Mouse (Mus musculus): ENCODE measurements around the gene Exosc2. TPM values are rescaled to one million over a fixed set of nuclear protein-coding genes. Genes with fewer than 3 reads are reported as not detected.

Exosc2 gene
- 14.9 and 16.0 TPM in 2 replicates for polyA plus RNA-seq (2012; rRNA removed)

GRCm38 (mm10) chr2:31670551-31671035 lies at the start of gene Exosc2:
Gene Exosc2 (plus strand): TSS chr2:31670715.

DNA sequence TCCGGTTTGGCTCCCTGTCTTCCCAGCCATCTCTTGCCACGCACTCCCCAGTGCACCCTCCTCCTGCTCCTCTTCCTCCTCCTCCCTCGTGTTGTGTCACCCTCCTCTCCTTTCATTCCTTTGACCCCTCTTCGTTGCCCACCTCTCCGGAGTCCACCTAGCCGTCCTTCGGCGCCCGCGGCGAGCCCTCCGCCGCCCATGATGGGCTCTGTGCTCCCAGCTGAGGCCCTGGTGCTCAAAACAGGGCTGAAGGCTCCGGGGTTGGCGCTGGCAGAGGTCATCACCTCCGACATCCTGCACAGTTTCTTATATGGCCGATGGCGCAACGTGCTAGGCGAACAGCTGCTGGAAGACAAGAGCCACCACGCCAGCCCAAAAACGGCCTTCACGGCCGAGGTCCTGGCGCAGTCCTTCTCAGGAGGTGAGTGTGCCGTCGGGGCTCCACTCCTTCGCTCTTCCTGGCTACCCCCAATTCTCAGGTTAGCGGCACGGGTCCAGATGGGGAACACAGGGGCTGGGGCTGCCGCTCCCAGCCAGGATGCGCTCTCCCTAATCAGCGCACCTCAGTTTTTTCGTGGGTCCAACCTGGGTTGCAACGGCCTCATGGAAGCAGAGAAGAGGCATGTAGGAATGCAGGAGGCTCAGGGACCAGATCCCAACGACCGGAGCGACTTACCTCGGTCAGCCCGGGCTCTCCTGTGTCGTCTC lies 30.5 kb upstream of the Exosc2 start, which contains the start of gene Prdm12:
TSS of gene Prdm12 (plus strand) at position 137 of the 708 bp plus-strand sequence.

DNA sequence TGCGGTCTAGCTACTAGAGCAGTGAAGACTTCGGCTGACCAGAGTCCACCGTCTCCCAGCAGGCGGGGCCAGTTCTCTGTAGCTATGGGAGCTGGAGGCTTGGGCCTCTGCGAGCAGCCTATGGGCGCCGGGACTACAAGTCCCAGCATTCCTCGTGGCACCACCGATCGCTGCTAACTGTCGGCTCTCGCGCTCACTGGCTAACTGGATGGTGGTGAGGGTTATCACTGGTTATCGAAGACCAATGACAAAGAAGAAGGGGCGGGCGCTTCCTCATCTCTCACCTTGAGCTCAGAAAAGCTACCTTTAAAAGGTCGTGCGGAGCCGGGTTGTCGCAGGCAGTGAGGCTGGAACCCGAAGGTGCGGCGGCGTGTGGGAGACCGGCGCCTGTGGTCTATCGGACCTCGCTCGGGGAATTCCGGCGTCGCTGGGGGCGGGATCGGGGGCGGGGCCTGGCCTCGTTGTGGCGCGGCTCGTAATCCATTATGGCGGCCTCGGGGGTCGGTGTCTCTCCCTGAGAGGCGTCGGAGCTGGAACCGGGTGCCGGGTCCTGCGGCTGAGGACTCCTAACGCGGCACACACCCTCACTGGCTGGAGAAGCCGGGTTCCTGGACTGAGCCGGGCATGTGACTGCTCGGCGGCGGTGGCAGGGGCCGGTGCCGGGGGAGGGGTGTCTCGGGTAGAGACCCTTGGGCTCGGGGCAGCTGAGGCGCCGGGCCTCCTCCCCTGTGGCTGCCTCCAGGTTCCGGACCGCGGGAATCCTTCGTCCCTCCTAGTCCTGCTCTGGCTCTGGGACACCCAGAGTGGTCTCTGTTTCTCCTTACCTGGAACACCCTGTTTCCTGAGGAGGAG lies 17.8 kb downstream of the Exosc2 start, which contains the start of gene Abl1:
TSS of gene Abl1 (plus strand) at position 303 of the 852 bp plus-strand sequence.

Other genes with a start within 250 kb of the Exosc2 start
- 535 and 579 TPM in 2 replicates for gene Ass1, start 200.5 kb upstream of the Exosc2 start, polyA plus RNA-seq (2012; rRNA removed)
- gene Fubp3, start 98.1 kb upstream of the Exosc2 start, polyA plus RNA-seq (2012; rRNA removed) = 15.1 and 16.3 TPM in 2 replicates
- not detected in 2 replicates for gene Prdm12, start 30.7 kb upstream of the Exosc2 start, polyA plus RNA-seq (2012; rRNA removed)
- 9.8 and 11.4 TPM in 2 replicates for gene Abl1, start 17.7 kb downstream of the Exosc2 start, polyA plus RNA-seq (2012; rRNA removed)
- gene Qrfp, start 139.9 kb downstream of the Exosc2 start, polyA plus RNA-seq (2012; rRNA removed) = 0.02 and 0.05 TPM in 2 replicates
- under 0.01 TPM in 1 of 2 replicates, not detected in the other for gene Fibcd1, start 175.3 kb downstream of the Exosc2 start, polyA plus RNA-seq (2012; rRNA removed)
- gene Lamc3, start 216.6 kb downstream of the Exosc2 start, polyA plus RNA-seq (2012; rRNA removed) = 0.02 and 0.03 TPM in 2 replicates

Measured in liver, embryonic 18 days (tissue).